Mouse (Mus musculus) testis, adult 2 months (tissue): Measurements from ENCODE around the gene Rps16.
A peak's percentile ranks its signal among the peaks of the same experiment; 100 is the strongest.

ENCODE experiments used
- CTCF ChIP-seq: fragments of 200-500 bp; IDR thresholded peaks from 2 replicates; pipeline ENCODE4 v1.5.1; 2012; ENCODE audit warnings: low read depth, mild to moderate bottlenecking, inconsistent platforms, low read length, moderate library complexity; ENCODE audit not compliant: control insufficient read depth, insufficient read depth, insufficient replicate concordance
- POLR2A ChIP-seq: fragments of 200-500 bp; IDR thresholded peaks from 2 replicates; pipeline ENCODE4 v1.6.1; 2012; ENCODE audit warnings: low read depth, mild to moderate bottlenecking, inconsistent platforms, low read length, moderate library complexity; ENCODE audit not compliant: control insufficient read depth

DNA sequence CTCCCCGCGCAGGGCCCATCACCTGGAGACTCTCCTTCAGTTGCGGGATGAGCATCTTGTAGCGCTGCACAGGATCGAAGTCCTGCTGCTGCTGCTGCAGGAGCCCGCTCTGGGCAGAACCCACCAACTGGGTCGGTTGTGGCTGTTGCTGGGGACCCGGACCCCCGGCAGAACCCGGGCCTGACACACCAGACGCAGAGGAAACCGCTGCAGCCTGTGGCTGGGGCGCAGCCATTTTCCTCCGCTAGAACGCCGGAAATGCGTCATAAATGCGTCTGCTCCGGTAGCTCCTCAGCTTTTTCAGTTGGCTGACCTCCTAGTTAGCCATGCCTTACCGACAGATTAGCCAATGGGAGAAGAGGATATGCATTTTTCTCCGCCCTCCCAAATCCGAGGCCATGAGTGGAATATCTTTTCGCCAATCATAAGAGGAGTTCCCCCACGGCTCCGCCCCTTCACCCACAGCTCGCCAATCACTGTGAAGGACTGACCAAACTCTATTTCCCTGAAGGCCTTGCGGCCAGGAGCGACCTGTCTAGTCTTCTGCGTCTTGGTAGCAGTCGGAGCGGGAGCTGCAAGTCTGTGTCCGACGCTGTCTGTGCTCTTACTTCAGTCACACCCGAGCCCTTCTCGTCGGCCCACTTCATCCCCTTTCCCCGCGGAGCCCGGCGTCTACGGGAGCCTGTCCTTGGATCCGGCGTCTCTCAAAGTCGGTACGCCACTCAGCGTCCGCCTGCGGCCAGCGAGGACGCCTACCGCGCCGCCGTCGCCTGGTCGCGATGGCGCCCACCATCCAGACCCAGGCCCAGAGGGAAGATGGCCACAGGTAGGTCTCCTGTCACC, 42.2 kb downstream of the Rps16 start, which contains the start of the genes Med29 and Paf1:
- peak; percentile 16; the same call in 1 of the 2 replicates for TF ChIP-seq CTCF
- TF ChIP-seq POLR2A: peak; percentile 99
